Mouse (Mus musculus): ENCODE measurements at regions not wholly inside any gene's neighbourhood (a gene's known extent, or its start where the extent isn't known, plus 50 kb on each side); places are given as distances from the start of the nearest gene placed in this dataset.

DNA sequence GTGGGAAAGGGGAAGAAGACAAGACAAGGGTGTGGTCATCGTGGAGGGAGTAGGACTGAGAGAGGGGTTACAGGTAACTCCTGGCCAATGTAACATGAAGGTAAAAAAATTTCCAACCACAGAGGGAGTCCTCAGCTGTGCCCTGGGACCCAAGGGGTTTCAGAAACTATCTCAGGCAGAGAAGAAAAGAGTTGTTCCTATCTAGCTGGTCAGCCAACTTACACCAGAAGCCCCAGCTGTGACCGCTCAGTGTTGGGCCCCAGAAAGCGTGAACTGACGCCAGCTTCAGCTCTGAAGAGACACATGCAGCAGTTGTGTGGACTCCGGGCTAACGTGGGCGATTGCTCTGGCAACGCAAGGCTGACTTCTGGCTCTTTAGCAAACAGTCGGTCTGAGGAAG lies 52.2 kb downstream of the Rhob start:
- no peak for ATAC-seq
- no peak overlapping the region for H3K9ac ChIP-seq (ENCODE audit: low read depth, low read length)
- TF ChIP-seq CTCF (IDR thresholded peaks at IDR 0.05; ENCODE audit: low read depth) = no peak
- H3K27me3 ChIP-seq (replicated peaks; ENCODE audit: control insufficient read depth, insufficient read depth, low read length) = no peaks in the 10 kb centered on the region
- no peaks in the 10 kb centered on the region for H3K4me1 ChIP-seq (replicated peaks; ENCODE audit: control insufficient read depth, insufficient read depth, low read length)
- no peak overlapping the region for H3K4me3 ChIP-seq (ENCODE audit: low read depth, low read length)
- WGBS = 84% methylated on average over 9 of the region's 9 CpGs
- H3K27ac ChIP-seq (ENCODE audit: low read depth, low read length) = no peak overlapping the region
- no peak overlapping the region for H3K4me2 ChIP-seq (replicated peaks; ENCODE audit: low read depth)
- no peaks in the 10 kb centered on the region for H3K9me3 ChIP-seq (ENCODE audit: control insufficient read depth)
- H3K36me3 ChIP-seq (ENCODE audit: control insufficient read depth, insufficient read depth) = no peaks in the 10 kb centered on the region

DNA sequence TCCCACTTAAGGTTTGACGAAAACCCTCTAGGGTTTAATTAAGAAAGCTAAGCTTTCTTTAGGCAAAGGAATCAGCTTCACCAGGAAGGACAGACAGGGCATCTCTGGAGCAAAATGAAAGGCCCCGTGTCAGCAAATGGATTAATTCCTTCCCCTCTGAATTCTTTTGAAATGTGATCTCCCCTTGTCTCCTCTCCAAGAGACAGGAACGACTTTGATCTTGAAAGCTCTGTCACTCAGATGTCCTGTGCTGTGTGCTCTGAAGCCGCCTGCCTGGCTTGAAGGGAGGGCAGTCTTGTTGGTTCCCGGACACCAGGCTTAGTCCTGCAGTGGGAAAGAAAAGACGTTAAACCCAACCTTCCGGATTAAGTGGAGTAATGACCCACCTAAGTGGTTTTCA lies 52.8 kb downstream of the Rhob start:
- no peak overlapping the region for H3K27ac ChIP-seq (ENCODE audit: low read depth, low read length)
- H3K4me2 ChIP-seq (replicated peaks; ENCODE audit: low read depth) = no peak overlapping the region
- H3K4me1 ChIP-seq (replicated peaks; ENCODE audit: control insufficient read depth, insufficient read depth, low read length) = no peaks in the 10 kb centered on the region
- no peaks in the 10 kb centered on the region for H3K36me3 ChIP-seq (ENCODE audit: control insufficient read depth, insufficient read depth)
- ATAC-seq = no peak
- H3K9ac ChIP-seq (ENCODE audit: low read depth, low read length) = no peak overlapping the region
- no peak for TF ChIP-seq CTCF (IDR thresholded peaks at IDR 0.05; ENCODE audit: low read depth)
- H3K27me3 ChIP-seq (replicated peaks; ENCODE audit: control insufficient read depth, insufficient read depth, low read length) = no peaks in the 10 kb centered on the region
- no peak overlapping the region for H3K4me3 ChIP-seq (ENCODE audit: low read depth, low read length)
- WGBS = 35% methylated on average over 7 of the region's 7 CpGs
- H3K9me3 ChIP-seq (ENCODE audit: control insufficient read depth) = no peaks in the 10 kb centered on the region

DNA sequence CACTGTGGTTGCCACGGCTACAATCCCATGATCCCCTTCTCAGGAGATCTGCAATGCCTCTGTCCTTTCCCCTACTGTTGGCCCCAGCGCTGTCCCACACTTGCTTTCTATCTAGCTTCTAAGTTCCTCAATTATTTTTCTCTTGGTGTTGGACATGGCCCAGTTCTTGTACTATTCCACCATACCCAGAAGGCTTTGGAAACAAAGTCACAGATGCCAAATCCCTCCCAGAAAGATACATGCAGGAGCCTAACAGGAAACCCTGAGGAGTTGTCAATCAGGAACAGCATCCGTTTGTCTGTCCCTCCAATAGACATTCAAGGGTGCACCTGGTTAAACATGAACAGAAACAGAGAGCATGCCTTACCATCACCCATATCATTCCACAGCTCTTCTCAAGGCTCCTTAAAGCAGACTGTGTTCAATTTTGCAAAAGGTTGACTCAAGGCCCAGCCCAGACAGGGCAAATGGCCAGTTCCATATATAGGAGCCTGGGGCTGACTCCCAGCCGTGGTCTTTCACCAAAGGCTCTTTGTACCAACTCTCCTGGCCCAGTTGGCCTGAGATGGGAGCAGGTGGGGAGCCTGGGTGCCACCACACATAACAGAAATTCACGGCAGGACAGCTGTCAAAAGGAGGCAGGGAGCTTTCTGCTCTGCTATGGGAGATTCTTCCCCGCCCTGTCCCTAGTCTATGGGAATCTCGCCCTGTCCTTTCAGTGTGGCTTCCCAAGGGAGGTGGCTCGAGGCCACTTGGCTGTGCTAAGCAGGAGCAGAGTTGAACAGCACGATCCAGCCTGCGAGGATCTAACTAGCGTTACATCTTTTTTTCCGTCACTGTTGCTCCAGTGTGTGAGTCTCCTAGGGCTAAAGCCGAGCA lies 54.6 kb downstream of the Rhob start:
- WGBS = 79% methylated on average over 13 of the region's 13 CpGs
- H3K36me3 ChIP-seq (ENCODE audit: control insufficient read depth, insufficient read depth) = no peaks in the 10 kb centered on the region

DNA sequence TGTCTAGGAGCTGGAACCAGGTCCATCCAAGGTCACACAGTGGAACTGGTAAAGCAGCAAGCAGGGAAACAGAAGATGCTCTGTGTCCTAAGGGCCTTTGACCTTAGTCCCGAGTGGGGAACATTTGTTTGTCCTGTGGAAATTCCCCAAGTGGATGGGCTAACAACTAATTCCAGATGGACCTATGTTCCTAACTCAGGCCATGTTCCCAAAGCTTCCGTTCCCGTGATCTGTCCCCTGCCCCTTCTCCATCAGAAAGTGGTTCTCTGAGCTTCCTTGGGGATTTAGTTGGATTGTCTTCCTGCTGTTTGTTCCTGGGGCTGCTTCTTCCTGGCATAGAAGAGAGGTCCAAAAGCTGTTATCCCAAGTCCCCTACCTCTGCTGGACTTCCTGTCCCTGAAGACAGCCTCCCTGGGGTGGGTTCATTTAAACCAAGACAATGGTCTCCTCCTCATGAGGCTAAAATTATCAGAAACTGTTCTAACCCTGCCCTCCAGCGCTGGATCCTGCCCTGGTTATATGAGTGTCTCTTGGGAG lies 55.8 kb downstream of the Rhob start:
- 65% methylated on average over 4 of the region's 4 CpGs for WGBS
- no peak for ATAC-seq

More for the DNA sequence above, 54.6 kb downstream of the Rhob start:
- Histone ChIP-seq H3K4me2 (replicated peaks; ENCODE audit: low read depth) (no peak overlapping the region), H3K27ac (ENCODE audit: low read depth, low read length) (no peak overlapping the region), H3K4me3 (ENCODE audit: low read depth, low read length) (no peak overlapping the region), H3K9ac (ENCODE audit: low read depth, low read length) (no peak overlapping the region), H3K4me1 (replicated peaks; ENCODE audit: control insufficient read depth, insufficient read depth, low read length) (no peaks in the 10 kb centered on the region), H3K9me3 (ENCODE audit: control insufficient read depth) (no peaks in the 10 kb centered on the region), H3K27me3 (replicated peaks; ENCODE audit: control insufficient read depth, insufficient read depth, low read length) (no peaks in the 10 kb centered on the region)
- TF ChIP-seq CTCF (IDR thresholded peaks at IDR 0.05; ENCODE audit: low read depth) = no peak
- ATAC-seq = no peak

DNA sequence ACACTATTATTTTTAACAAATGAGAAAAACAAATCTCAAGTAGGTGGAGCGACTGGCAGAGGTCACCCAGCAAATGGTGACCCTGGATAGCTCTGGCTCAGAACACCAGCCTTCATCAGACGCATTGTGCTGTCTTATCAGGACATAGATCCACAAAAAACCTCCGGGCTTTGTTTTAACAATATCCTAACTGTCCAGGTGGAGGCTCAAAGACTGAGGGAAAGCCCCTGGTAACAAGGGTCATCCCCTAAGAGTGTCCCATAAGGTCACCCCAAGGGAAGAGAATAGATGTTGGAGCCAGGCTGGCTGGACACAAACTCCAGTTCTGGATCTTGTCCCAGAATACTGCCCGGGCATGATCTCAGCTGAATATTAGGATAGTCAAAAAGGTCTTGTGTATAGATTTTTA lies 56.6 kb downstream of the Rhob start:
- Histone ChIP-seq H3K27me3 (replicated peaks; ENCODE audit: control insufficient read depth, insufficient read depth, low read length) (no peaks in the 10 kb centered on the region), H3K4me1 (replicated peaks; ENCODE audit: control insufficient read depth, insufficient read depth, low read length) (no peaks in the 10 kb centered on the region), H3K36me3 (ENCODE audit: control insufficient read depth, insufficient read depth) (no peaks in the 10 kb centered on the region), H3K4me3 (ENCODE audit: low read depth, low read length) (no peak overlapping the region), H3K9ac (ENCODE audit: low read depth, low read length) (no peak overlapping the region), H3K27ac (ENCODE audit: low read depth, low read length) (no peak overlapping the region), H3K9me3 (ENCODE audit: control insufficient read depth) (no peaks in the 10 kb centered on the region), H3K4me2 (replicated peaks; ENCODE audit: low read depth) (no peak overlapping the region)
- ATAC-seq = no peak
- no peak for TF ChIP-seq CTCF (IDR thresholded peaks at IDR 0.05; ENCODE audit: low read depth)
- 68% methylated on average over 4 of the region's 4 CpGs for WGBS

More for the DNA sequence above, 55.8 kb downstream of the Rhob start:
- H3K9ac ChIP-seq (ENCODE audit: low read depth, low read length) = no peak overlapping the region
- no peaks in the 10 kb centered on the region for H3K4me1 ChIP-seq (replicated peaks; ENCODE audit: control insufficient read depth, insufficient read depth, low read length)
- H3K27me3 ChIP-seq (replicated peaks; ENCODE audit: control insufficient read depth, insufficient read depth, low read length) = no peaks in the 10 kb centered on the region
- H3K36me3 ChIP-seq (ENCODE audit: control insufficient read depth, insufficient read depth) = no peaks in the 10 kb centered on the region
- no peak for TF ChIP-seq CTCF (IDR thresholded peaks at IDR 0.05; ENCODE audit: low read depth)
- no peak overlapping the region for H3K4me3 ChIP-seq (ENCODE audit: low read depth, low read length)
- H3K9me3 ChIP-seq (ENCODE audit: control insufficient read depth) = no peaks in the 10 kb centered on the region
- H3K27ac ChIP-seq (ENCODE audit: low read depth, low read length) = no peak overlapping the region
- H3K4me2 ChIP-seq (replicated peaks; ENCODE audit: low read depth) = no peak overlapping the region

DNA sequence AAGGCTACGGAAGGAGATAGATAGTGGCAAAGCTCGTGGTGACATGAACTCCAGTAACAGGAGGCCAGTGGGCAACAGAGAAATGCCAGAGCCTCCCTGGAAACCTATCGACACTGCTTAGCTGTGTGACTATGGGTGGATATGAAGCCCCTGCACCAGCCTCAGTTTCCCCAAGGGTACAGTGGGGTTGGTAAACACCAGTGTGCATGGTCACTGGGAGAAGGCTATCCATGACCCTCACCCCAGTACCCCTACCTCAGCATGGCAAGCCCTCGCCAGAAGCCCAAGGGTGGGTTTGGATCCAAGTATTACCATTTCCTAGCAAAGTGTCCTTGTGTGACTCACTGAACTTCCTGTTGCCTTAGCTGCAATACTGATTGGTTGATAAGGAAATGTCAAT lies 58.5 kb downstream of the Rhob start:
- no peaks in the 10 kb centered on the region for H3K4me1 ChIP-seq (replicated peaks; ENCODE audit: control insufficient read depth, insufficient read depth, low read length)
- H3K9me3 ChIP-seq (ENCODE audit: control insufficient read depth) = no peaks in the 10 kb centered on the region
- no peak overlapping the region for H3K4me3 ChIP-seq (ENCODE audit: low read depth, low read length)
- TF ChIP-seq CTCF (IDR thresholded peaks at IDR 0.05; ENCODE audit: low read depth) = no peak
- 91% methylated on average over 4 of the region's 4 CpGs for WGBS
- no peak for ATAC-seq
- H3K4me2 ChIP-seq (replicated peaks; ENCODE audit: low read depth) = no peak overlapping the region
- H3K27ac ChIP-seq (ENCODE audit: low read depth, low read length) = no peak overlapping the region
- no peak overlapping the region for H3K9ac ChIP-seq (ENCODE audit: low read depth, low read length)
- no peaks in the 10 kb centered on the region for H3K36me3 ChIP-seq (ENCODE audit: control insufficient read depth, insufficient read depth)
- no peaks in the 10 kb centered on the region for H3K27me3 ChIP-seq (replicated peaks; ENCODE audit: control insufficient read depth, insufficient read depth, low read length)

Measured in intestine, postnatal 0 days (tissue).